Mouse (Mus musculus): ENCODE data around the gene Ppt2.
A peak's percentile ranks its signal among the peaks of the same experiment; 100 is the strongest.

Ppt2 gene

DNA sequence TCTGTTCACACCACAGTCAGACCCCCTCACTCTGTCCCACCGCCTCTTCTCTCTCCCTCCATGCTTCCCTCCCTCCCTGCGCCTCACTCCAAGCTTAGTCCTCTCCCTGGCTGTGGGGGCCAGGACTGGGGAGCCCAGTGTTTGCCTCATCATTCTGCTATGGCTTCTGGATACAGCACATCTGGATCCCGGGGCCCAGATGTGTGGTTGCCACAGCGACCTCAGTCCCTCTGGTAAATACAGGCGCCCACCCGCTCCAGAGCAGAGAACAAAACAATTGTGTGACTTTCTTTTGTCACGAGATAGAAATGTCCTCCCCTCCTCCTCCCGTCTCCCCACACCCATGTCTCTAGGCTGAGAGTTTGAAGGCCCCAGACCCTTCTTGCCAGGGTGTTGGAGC is 28.4 kb upstream of the Ppt2 start:
- no peak for DNase-seq (ENCODE audit: low spot score)

DNA sequence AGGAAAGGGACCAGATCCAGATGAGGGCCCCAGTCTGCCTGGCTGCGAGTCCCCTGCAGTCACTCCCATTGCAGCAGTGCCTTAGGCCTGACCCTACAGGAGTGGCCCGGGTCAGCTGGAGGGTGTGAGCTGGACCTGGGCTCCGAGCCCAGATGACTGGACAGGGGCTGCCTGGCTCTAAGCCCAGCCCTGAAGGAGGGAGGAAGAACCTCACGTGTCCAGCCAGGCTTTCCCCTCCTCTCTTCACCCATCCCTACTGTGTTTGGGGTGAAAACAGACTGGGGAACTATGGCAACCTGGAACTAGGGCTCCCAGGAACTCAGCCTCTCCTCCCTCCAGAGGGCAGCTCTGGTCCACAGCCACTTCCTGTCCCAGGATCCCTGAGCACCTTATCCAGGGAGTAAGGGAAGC is 27.3 kb upstream of the Ppt2 start:
- DNase-seq (ENCODE audit: low spot score) = no peak

GRCm38 (mm10) chr17:34655160-34655559 is 26.9 kb upstream of the Ppt2 start:
- no peak for DNase-seq (ENCODE audit: low spot score)

DNA sequence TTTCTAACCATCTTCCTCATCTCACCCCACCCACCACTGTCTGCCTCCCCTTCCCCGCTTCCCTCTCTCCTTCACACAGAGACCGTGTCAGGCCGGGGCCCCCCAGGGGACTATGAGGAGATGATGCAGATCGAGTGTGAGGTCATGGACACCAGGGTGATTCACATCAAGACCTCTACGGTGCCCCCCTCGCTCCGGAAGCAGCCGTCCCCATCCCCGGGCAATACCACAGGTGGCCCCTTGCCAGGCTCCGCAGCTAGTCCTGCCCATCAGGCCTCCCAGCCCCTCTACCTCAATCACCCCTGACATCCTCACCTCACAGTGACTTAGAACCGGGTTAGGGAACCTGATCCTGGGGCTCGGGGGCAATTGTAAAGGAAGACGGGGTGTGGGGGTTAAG is 26.1 kb upstream of the Ppt2 start:
- no peak for DNase-seq (ENCODE audit: low spot score)

DNA sequence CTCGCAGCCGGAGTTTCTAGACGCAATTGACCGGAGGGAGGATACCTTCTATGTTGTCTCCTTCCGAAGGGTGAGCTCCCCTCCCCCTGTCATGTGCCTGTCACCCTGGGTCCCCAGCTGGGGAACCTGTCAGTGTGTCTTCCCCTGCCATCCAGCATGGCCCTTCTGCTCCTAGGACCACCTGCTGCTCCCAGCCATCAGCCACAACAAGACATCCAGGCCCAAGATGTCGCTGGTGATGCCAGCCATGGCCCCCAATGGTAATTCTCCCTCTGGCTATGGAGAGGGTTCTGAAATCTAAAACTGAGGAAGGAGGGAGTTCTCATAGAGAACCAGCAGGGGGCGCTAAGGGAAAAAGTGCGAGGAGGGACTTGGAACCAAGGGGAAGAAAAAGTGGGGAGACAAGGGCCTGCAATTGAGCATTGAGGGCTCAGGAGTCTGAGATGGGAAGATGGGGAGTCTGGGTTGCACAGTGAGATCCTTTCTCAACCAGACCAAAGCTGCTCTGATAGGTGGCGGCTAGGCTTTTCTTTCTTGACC is 25.5 kb upstream of the Ppt2 start:
- DNase-seq (ENCODE audit: low spot score) = peak; percentile 57

DNA sequence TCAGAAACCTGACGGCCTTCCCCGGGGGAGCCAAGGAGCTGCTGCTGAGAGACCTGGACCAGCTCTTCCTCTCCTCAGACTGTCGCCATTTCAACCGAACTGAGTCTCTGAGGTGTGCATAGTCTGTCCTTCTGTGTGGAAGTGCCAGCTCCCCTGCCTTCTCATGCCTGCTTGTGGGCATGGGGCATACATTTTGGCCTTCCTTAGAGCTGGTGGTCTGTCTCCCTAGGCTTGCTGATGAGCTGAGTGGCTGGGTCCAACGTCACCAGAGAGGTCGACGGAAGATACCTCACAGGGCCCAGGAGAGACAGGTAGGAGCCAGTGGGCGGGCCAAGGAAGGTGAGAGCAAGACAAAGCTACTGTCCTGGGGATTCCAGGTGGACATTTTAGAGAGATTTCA is 24.7 kb upstream of the Ppt2 start:
- DNase-seq (ENCODE audit: low spot score) = no peak

- no peak for DNase-seq (ENCODE audit: low spot score)
These were observed 24.2 kb upstream of the Ppt2 start for GRCm38 (mm10) chr17:34652546-34652945.

DNA sequence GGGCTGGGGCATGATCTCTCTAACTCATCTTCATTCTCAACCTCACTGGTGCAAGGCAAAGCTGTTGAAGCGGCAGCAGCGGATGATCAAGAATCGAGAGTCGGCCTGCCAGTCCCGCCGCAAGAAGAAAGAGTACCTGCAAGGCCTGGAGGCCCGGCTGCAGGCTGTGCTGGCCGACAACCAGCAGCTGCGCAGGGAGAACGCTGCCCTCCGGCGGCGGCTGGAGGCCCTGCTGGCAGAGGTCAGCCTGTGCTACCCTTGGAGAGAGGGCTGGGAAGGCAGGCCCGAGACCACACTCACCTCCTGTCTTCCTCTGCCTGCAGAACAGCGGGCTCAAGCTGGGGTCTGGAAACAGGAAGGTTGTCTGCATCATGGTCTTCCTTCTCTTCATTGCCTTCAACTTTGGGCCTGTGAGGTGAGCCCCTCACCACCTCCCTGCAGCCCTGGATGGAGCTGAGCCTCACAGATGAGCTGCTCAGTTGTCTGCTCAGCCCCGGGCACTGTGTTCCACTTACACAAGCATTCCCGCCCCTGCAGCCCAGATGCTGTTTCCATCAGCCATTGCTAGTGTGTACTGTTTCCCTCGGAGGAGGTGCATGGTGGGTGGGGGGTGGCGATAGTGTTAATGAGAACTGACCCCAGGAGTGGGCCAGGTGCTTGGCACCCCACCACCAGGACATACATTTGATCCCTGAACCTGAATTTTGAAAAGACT is 23.4 kb upstream of the Ppt2 start:
- peak; percentile 63 for DNase-seq (ENCODE audit: low spot score)

- no peak for DNase-seq (ENCODE audit: low spot score)
These were observed 22.5 kb upstream of the Ppt2 start for GRCm38 (mm10) chr17:34650781-34651180.

- DNase-seq (ENCODE audit: low spot score) = no peak
These were observed 21.0 kb upstream of the Ppt2 start for GRCm38 (mm10) chr17:34649106-34649864.

DNA sequence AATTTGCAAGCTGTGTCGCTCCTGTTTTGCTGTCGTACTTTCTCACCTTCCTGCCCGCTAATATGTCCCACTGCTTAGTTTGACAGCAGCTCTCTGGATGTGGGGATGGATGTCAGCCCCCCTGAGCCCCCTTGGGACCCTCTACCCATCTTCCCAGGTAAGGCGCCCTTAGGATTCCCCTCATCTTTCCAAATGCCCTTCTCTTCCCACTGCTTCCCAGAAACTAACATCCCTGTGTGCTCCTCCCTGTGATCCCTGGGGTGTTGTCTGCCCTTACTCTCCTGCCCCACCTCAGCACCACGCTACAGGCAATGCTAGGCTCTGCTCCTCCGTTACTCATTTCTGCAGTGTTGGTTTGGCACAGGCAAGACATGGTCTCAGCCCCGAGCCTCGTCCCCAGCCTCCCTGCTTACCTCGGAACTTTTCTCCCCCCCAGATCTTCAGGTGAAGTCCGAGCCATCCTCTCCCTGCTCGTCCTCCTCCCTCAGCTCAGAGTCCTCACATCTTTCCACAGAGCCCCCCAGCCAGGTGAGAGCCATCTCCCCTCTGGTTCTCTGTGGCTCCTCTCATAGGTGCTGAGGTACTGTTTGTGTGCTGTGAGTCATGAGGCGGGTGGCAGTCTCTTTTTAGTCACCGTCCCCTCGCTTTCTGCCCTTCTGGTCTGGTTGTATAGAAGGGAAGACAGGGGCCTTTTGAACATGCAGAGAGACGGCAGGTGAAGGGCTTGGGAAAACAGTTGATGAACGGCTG is 20.0 kb upstream of the Ppt2 start:
- no peak for DNase-seq (ENCODE audit: low spot score)

DNA sequence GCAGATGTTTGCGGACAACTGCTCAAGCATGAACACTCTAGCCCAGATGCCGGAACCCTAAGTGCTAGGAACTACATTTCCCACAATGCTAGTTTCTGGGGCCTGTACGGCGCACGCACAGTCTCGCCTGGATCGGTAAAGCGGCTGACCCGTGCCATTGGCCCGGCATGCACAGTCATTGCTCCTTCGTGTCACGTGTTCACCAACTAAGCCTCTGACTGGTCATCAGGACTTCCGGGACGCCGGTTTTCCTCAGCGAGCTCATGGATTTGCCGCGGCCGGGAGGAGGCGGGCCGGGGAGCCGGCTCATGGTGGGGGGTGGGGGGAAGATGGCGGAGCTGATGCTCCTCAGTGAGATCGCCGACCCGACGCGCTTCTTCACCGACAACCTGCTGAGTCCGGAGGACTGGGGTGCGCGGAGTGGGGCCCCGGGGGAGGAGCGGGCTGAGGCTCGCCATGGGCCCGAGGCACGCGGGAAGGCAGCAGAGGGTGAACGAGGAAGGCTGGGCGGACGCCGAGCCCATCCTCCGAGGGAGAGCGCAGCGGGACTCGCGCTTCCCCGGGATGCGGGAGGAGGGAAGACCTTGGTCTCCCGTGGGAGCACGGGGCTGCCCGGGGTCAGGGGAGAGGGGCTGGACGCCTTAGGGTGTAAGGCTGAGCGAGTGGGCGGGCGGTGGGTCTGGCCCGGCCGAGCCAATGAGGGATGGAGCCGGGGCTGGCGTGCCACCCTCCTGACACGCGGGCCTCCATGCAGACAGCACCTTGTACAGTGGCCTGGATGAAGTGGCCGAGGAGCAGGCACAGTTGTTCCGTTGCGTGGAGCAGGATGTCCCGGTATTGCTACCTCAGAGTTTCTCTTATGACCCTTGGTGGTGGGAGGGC is 18.8 kb upstream of the Ppt2 start, which contains the start of gene Atf6b:
Atf6b (plus strand) TSS at position 241 of the 882 bp plus-strand sequence.
- DNase-seq (ENCODE audit: low spot score) = peak; percentile 99

- DNase-seq (ENCODE audit: low spot score) = no peak
These were observed 17.7 kb upstream of the Ppt2 start for GRCm38 (mm10) chr17:34645831-34646511.

- no peak for DNase-seq (ENCODE audit: low spot score)
These were observed 17.0 kb upstream of the Ppt2 start for GRCm38 (mm10) chr17:34645256-34645829.

DNA sequence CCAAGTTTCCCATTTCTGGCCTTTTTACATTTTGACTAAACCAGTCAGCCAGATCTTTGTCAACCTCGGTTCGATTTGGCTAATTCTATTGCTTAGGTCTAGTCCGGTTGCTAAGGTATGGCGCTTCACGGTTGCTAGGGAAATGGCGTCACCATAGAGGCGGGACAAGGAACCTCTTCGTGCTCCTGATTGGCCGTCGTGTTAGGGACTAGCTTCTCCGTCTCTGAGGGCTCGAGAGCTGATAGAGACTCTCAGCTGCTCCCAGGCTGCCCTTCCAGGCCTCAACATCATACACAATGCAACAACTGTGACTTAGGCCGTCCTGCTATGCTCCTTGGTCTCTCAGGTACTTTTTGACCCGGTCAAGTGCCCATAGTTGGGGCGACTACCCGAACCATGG is 16.3 kb upstream of the Ppt2 start, which contains the start of gene Fkbpl:
Fkbpl (plus strand) TSS at position 157 of the 400 bp plus-strand sequence.
- DNase-seq (ENCODE audit: low spot score) = peak; percentile 99

GRCm38 (mm10) chr17:34643944-34644343 is 15.6 kb upstream of the Ppt2 start:
- DNase-seq (ENCODE audit: low spot score) = no peak

DNA sequence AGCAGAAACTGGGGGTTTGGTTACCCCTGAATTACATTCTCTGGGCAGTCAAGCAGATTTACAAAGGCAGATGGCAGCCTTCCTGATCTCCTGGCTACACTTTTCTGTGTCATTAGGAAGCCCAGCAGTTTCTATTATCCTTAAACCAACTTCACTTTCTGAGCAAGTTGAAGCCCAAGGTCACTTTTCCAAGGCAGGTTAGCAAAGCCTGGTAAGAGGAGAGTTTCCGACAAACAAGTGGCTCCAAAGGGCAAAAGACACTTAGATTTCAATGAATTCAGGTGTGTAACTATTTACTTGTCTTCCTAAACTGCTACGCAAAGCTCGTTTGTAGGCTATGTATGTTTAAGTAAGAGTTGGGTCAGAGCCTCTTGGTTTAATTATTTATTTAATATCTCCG is 15.1 kb upstream of the Ppt2 start:
- DNase-seq (ENCODE audit: low spot score) = no peak

DNA sequence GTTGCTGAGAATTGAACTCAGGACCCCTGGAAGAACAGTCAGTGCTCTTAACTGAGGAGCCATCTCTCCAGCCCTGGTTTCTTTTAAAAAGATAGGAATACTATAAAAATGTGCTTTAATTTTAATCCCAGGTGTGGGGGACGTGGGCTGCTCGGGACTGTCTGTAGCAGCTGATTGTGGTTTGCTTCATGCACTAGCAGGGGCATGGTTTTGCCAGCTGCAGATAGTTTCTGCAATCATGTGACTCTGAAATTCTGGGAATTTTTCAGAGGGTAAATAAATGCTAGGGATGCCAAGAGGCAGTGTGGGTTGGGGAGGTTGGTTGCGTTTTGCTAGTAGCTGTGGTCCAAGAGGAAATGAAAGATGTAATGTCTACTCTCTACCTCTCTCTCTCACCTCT is 13.6 kb upstream of the Ppt2 start:
- DNase-seq (ENCODE audit: low spot score) = no peak

DNA sequence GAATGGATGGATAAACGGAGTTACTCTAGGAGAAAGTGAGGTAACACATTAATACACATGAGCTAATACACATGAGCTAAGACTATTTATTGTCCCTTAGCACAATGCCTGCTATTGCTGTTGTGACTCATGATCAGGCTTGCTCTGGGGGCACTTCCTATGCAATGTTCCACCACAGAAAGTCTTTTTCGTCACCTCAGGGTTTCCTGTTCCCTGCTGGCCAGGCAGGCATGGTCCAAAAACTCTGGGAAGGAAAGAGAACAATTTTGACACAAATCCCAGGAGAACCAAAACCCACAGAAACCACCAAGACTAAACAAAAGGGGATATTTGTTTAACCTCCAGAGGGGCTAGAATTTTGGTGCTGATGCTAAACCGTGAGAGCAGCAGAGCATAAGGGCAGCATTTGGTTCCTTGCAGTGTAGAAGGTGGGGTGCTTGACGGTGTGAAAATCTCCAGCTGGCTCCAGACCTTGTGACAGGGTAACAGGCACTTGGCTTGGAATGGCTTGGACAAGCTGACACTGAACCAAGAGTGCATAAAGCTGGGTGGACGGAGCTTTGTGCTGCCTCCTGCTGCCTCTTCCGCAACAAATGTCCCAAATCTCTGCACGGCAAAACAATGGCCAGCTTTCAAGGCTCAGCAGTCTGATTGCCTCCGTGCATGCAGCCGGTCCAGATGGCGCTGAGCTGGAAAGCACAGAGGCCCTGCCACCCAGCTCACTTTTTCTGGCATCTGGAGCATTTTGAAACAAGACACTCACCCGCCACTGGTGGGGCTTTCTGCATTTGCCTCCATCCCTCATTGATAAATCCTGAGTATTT is 12.7 kb upstream of the Ppt2 start:
- DNase-seq (ENCODE audit: low spot score) = peak; percentile 75
